Comparison of ENCODE assay signal across 21 mouse cellular contexts in genomic region chr6:54684085-54684484, GRCm38 (mm10).
"Had no signal": no experiment of that assay in that cellular context is flagged by ENCODE, and none has a peak within 500 bp of the region (broad histone marks: within the 10 kb centered on the region; RNA-seq: fewer than 3 reads in every experiment).

No protein-coding gene starts in this region.

- H3K27ac ChIP-seq: limb, embryonic 12.5 days; limb, embryonic 15.5 days; liver, embryonic 14.5 days; macrophage; midbrain, embryonic 15.5 days; neural tube, embryonic 13.5 days; stomach, embryonic 15.5 days had no signal

- DNase-seq: kidney, adult 9 months; kidney, postnatal 14 days; kidney, postnatal 4 days; left cerebral cortex, postnatal 4 days; liver, postnatal 0 days; lung, embryonic 14.5 days; retina, postnatal 1 day; right cerebral cortex, postnatal 25 days; spleen, adult 18-20 months; thymus, postnatal 25 days had no signal

- H3K4me3 ChIP-seq: limb, embryonic 12.5 days; limb, embryonic 15.5 days; midbrain, embryonic 15.5 days; myocyte; neural tube, embryonic 13.5 days; stomach, embryonic 15.5 days had no signal

- ATAC-seq: liver, postnatal 0 days; lung, postnatal 0 days; midbrain, embryonic 15.5 days had no signal

- H3K4me2 ChIP-seq: limb, embryonic 12.5 days; limb, embryonic 15.5 days; liver, embryonic 11.5 days; lung, embryonic 14.5 days; midbrain, embryonic 11.5 days; stomach, embryonic 15.5 days had no signal

- H3K9me3 ChIP-seq: limb, embryonic 12.5 days; limb, embryonic 15.5 days; midbrain, embryonic 15.5 days; neural tube, embryonic 13.5 days; stomach, embryonic 15.5 days had no signal

- H3K36me3 ChIP-seq: limb, embryonic 12.5 days; limb, embryonic 15.5 days; stomach, embryonic 15.5 days had no signal

- H3K9ac ChIP-seq: limb, embryonic 12.5 days; limb, embryonic 15.5 days; liver, embryonic 14.5 days; liver, postnatal 0 days; lung, embryonic 14.5 days; midbrain, embryonic 15.5 days; neural tube, embryonic 13.5 days; stomach, embryonic 15.5 days had no signal
